Mouse (Mus musculus) cerebral cortex, adult 2 months (tissue): ENCODE results near the gene Frmd5.

ENCODE experiments used
- WGBS: fragments of 180-500 bp; shearing (Covaris S2); methylation state at CpG from one replicate; pipeline ENCODE4 v1.1.7; 2018; 5-methylcytosine and 5-hydroxymethylcytosine counted together

Gene Frmd5

DNA sequence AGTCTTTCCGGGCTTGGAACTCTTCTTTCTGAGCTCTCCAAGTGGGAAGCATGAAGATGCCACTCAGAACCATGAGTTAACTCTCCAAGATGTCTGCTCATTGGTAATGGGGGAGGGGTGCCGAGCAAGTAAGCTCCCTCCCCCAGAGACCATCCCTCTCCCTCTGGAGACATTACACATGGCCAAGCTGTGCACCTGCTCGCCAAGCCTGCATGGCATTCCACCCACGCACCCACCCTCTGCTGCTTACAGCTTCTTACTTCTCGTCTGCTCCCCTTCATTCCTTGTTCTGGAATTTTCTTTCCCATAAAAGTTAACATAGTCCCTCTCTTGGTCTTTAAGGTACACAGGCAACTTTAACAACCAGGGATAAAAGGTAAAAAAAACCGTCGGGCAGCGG is 123.3 kb downstream of the Frmd5 start:
- WGBS, result 77% methylated on average over 8 of the region's 8 CpGs

GRCm38 (mm10) chr2:121682361-121682760 is 124.5 kb downstream of the Frmd5 start:
- WGBS, result 77% methylated on average over 3 of the region's 3 CpGs

DNA sequence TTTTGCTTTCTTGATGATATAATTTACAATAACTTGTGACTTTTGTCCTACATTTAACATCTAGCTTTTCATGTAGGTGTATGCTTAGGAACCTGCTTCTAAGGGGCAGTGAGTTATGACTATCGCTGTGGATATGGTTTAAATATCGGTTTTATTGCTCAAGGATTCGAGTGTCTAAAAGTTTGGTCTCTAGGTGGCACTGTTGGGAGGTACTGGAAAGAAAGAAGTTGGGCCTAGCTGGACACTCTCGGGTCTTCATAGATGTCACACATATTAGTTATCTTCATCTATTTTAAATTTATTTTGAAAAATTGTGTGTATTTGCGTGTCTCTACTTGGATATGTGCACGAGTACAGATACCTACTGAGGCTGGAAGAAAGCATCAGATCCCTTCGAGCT is 127.2 kb downstream of the Frmd5 start:
- 80% methylated on average over 7 of the region's 7 CpGs for WGBS

- 37% methylated on average over 6 of the region's 6 CpGs for WGBS
These were observed 129.3 kb downstream of the Frmd5 start for GRCm38 (mm10) chr2:121677649-121677986.

GRCm38 (mm10) chr2:121676951-121677648 is 129.8 kb downstream of the Frmd5 start:
- 35% methylated on average over 6 of the region's 6 CpGs for WGBS

- 43% methylated on average over 5 of the region's 5 CpGs for WGBS
These were observed 131.0 kb downstream of the Frmd5 start for GRCm38 (mm10) chr2:121675895-121676294.

GRCm38 (mm10) chr2:121675136-121675535 is 131.8 kb downstream of the Frmd5 start:
- 79% methylated on average over 3 of the region's 3 CpGs for WGBS

DNA sequence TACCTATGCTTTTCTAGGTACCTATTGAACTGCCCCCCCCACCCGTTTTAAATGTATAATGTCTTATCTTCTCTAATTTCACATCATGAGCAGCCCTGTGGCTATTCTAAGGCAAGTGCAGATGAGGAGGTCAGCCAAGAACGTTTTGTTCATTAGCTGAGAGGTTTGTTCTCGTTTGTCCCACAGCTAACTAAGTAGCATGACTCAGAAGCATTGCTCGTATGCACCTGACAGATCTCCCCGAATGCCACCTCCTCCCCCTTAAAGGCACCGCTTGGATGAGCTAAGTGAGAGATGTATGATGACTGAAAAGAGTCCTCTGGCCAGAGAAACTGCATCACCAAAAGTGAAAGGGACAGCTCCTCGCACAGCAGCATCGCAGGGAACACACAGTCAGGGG is 132.7 kb downstream of the Frmd5 start:
- WGBS, result 34% methylated on average over 8 of the region's 8 CpGs

DNA sequence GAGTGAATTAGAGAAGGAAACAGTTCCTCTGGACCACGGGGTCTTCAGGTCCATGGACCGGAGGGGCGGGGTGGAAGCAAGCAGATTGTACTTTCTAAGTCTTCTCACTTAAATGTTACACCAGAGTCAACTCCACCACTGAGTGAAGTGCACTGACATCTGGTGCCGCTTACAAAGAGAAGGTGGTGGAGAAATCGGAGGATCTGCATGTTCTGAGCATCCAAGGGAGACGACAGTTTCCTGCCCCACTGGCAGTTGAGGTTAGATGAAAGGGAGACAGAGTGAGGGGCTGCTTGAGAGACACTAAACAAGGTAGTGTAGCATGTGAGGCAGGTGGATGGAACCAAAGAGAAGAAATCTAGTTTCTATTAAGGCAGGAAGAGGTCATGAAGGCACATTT is 137.0 kb downstream of the Frmd5 start:
- WGBS, result 77% methylated on average over 6 of the region's 6 CpGs

DNA sequence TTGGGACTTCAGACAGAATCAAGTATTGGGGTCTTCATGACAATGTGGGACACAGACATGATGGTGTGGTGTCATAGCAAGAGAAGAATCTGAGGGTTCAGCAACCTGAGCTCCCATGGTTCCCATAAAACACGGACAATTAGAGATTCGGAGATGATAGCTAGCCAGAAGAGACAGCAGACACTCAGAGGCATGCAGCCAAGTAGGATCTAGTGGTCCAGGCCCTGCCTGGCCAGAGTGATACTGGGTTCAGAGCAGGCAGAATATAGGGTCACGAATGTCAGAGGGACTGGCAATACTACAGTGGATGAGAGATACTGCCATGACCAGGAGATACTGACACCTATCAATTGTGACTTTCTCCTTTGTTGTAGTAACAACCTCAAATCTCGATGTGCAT is 138.6 kb downstream of the Frmd5 start:
- WGBS, result 75% methylated on average over 4 of the region's 4 CpGs

GRCm38 (mm10) chr2:121661160-121661502 is 145.8 kb downstream of the Frmd5 start:
- 27% methylated on average over 4 of the region's 4 CpGs for WGBS

DNA sequence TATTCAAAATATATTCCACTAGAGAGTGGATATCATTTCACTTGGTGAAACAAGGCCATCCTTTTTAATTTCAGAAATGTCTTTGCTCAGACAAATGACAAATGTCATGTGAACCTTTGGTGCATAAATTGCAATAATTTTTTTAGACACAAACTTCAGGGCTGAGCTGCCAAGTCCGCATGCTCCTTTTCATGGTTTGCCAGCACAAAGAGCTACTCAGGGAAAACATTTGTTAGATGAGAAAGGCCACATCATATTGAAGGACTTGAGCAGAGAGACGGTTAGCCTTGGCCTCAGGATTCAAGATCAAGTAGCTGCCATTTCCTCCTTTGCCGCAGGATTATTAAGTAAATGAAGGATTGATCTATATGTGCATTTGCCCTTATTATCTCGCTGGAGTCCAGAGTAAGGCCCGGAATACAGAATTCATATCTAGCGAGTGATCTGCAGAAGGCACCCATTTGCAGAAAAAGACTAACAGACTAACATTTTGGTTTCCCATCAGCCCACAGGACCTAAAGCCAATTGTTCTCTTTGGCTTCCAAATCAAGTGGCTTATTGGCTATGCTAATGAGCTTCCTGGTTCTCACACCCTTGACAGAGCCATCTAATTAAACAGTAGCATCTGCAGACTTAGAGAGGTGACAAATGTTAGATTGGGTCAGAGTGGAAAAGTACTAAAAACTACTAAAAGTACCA is 146.3 kb downstream of the Frmd5 start:
- 49% methylated on average over 6 of the region's 6 CpGs for WGBS

DNA sequence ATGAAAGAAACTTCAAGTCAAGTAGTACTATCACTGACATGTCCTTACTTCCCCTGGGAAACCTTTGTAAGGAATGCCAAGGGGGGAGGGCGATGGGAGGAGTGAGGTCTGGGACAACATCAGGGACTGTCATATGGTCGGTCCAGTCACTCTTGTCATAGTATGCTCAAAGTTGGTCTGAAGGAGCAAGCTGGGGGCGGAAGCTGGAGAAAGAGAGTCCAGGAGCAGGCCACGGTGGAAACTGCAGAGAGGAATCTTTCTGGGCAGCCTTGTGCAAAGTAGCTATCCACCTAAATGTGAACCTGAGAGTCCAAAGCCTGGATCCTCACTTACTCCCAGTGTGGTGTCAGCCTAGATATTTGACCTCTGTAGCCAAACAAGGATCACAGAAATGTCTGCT is 147.5 kb downstream of the Frmd5 start:
- 83% methylated on average over 4 of the region's 4 CpGs for WGBS

DNA sequence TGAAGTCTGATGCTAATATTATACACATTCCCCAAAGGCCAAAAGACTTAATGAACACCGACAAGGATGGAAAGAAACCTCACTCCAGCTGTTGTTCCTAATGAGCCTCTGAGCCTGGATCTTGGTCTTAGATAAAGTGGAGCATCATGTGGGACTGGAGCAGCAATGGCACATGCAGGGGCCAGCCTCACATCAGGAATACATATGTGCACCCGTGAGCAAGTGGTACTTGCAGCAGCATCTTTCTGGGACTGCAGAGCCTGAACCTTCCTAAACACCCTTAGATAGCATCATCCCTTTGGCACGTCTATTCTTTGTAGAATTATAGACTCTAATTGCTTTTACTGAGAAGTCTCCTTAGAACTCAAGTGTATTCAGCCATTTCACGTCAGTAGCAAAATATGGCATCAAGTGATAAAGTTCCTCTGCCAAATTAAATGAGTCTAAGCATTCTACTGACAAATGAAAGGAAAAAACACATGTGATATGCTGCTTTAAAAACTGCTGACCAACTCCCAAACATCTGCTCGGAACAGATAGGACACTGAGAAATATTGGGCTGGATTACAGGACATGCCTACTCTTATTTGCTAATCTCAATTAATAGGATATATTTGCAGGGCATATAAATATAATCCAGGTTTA is 148.6 kb downstream of the Frmd5 start:
- WGBS, result 60% methylated on average over 5 of the region's 5 CpGs

GRCm38 (mm10) chr2:121655966-121656365 is 150.9 kb downstream of the Frmd5 start:
- 82% methylated on average over 6 of the region's 6 CpGs for WGBS

DNA sequence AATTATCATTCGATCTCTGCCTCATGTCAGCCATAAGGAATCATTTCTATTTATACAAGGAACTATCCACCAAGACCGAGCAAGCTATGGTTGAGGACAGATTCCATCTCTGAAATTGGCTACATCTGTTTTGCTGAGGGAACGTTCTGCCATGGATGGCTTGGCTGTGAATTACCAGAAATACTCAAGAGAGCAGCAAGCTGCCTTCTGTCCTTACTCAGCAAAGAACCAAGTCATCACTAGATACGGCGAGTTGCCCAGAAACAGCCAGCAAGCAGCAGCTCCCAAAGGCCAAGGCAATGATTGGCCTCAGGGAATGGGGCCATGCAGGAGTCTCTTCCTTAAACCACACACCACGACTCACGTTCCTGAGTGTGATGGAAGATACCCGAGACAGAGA is 151.8 kb downstream of the Frmd5 start:
- 45% methylated on average over 8 of the region's 8 CpGs for WGBS

GRCm38 (mm10) chr2:121646528-121646927 is 160.4 kb downstream of the Frmd5 start:
- 78% methylated on average over 4 of the region's 4 CpGs for WGBS

GRCm38 (mm10) chr2:121642934-121643333 is 164.0 kb downstream of the Frmd5 start:
- 63% methylated on average over 6 of the region's 6 CpGs for WGBS

- 66% methylated on average over 4 of the region's 4 CpGs for WGBS
These were observed 174.8 kb downstream of the Frmd5 start for GRCm38 (mm10) chr2:121632091-121632490.

DNA sequence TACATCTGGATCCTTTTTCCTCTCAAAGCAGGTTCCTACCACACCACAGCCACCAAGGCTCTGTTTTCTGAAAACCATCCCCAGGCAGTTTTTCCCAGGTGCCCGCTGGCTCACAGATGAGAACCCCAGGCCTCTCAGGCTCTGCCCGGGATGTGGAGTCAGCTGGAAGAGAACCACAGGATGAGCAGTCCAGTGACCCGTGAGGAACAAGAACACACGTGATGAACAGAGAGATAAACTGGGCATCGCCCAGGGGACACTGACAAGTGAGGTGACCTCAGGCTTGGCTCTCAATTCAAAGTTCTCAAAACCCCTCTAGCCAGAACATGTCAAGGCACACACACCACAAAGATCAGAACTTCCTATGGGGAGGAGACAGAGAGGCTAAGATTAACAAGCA is 176.6 kb downstream of the Frmd5 start:
- 78% methylated on average over 5 of the region's 5 CpGs for WGBS

- 69% methylated on average over 10 of the region's 10 CpGs for WGBS
These were observed 178.6 kb downstream of the Frmd5 start for GRCm38 (mm10) chr2:121628290-121628689.

GRCm38 (mm10) chr2:121625901-121626300 is 181.0 kb downstream of the Frmd5 start:
- 73% methylated on average over 3 of the region's 3 CpGs for WGBS
